Mouse (Mus musculus) megakaryocyte-erythroid progenitor cell, adult 5-6 weeks (primary cell): ENCODE results near the gene 9630041A04Rik. TPM values are rescaled to one million over a fixed set of nuclear protein-coding genes. Genes with fewer than 3 reads are reported as not detected.

Experiments
- ATAC-seq: replicated peaks from 2 replicates; pipeline ENCODE4 v1.8.0; 2016; ENCODE audit warnings: mild to moderate bottlenecking, inconsistent platforms; ENCODE audit not compliant: severe bottlenecking, poor library complexity, low FRiP score, low TSS enrichment
- total RNA-seq, 2 experiments: library from RNA; stranded (forward) in 1 of 2; stranded (reverse) in 1 of 2; fragments of 200-1000, 215-1000 nt in 1 of 2; fragments of >200 nt in 1 of 2; fragmentation: Nextera tagmentation in 1 of 2; gene quantifications; 2 replicates each; pipeline ENCODE4 v1.2.3; 2014 to 2017

The 9630041A04Rik gene
- total RNA-seq, 2 experiments from 2014 or later: not detected

- ATAC-seq: no peak
These were observed 120.7 kb downstream of the 9630041A04Rik start for GRCm38 (mm10) chr9:101982378-101982777.

GRCm38 (mm10) chr9:101986910-101987309, 125.3 kb downstream of the 9630041A04Rik start:
- peak; percentile 55 for ATAC-seq

- peak; percentile 41 for ATAC-seq
These were observed 128.4 kb downstream of the 9630041A04Rik start for GRCm38 (mm10) chr9:101990032-101990431.

GRCm38 (mm10) chr9:101990836-101991235, 129.2 kb downstream of the 9630041A04Rik start:
- no peak for ATAC-seq
